Mouse (Mus musculus) heart, postnatal 25 days (tissue): ENCODE results near the gene Lrrc74a. TPM values are rescaled to one million over a fixed set of nuclear protein-coding genes. Genes with fewer than 3 reads are reported as not detected.
A peak's percentile ranks its signal among the peaks of the same experiment; 100 is the strongest.

Experiments
- DNase-seq: peaks from one replicate; pipeline ENCODE4 v3.0.0; 2022; ENCODE audit warnings: low spot score
- intact Hi-C: fragments of 180-260 bp; cut with DNase I; formaldehyde crosslinking; loops from one replicate; pipeline ENCODE4 v1.15.1; 2025
- total RNA-seq, 2 experiments: library from RNA; stranded (reverse); gene quantifications; 2 replicates each; pipeline ENCODE4 v1.2.3; 2021

Gene Lrrc74a
- total RNA-seq, 2 experiments from 2014 or later, result not detected

DNA sequence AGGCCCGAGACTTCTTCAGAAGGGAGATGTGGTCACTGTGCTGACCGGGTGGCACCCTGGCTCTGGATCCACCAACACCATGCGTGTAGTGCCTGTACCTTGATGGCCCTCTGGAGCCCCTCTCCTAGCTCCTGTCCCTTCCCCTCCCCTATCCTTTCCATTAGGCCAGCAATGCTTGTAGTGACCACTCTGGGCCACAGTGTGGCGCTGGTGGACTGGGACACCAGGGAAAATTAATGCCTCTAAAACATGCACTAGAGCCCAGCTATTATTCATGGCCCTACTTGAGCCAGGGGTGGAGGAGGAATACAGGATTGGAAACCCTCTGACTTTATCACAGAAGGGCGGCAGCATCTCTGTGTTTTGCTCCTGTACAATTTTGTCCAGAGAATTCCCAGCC lies 18.8 kb upstream of the Lrrc74a start:
- intact Hi-C loops, result loop anchor here (2.0 to 5.0 kb wide), 2 partner anchors 51 to 337 kb away; no protein-coding TSS in a partner anchor
- peak; percentile 38 for DNase-seq

DNA sequence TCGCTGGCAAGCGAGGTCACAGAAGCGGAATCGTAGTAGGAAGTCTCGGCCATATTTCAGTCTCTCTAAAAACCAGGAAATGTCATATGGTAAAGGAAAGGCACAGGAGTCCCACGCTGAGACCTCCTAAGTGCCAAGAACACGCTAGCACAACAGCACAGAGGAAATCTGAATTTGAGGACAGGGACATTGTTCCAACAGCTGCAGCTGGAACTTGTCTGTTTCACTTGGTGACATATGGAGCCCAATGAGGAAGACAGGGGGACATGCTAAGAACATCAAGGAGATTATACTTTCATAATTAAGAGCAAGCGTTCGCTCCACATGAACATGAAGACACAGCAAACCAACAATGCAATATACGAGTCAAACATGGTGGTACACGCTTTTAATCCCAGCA lies 17.2 kb upstream of the Lrrc74a start:
- intact Hi-C loops, result loop anchor here (5.0 kb wide), 1 partner anchor 335 kb away; no protein-coding TSS in a partner anchor
- DNase-seq, result no peak

DNA sequence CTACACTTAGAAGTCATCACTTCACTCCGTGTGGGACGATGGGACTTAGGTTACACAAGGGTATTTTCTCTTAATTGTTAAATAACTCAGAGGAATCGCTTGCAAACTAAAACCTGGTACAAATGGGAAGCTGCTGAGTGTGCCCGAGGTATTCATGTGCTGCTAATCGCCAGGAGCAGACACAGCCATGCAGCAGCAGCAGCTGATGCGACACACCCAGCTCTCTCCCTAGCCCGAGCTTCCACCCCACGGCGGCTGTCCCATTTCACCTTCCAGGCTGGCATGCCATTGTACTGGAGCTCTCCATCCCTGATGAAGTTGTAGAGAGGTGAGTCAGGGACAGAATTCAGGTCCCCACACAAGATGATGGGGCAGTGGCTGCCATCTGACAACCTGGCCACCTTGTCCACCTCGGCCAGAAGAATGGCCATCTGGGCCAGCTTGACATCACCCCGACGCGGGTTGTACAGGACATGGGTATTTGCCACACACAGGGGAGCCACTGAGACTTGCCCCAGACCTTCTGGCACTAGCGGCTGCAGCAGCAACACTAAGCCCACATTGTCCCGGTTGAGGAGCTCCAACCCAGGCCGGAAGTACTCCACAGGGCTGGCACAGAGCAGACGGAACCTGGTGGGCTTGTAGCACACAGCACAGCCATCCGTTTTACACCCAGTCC lies 14.1 kb upstream of the Lrrc74a start:
- intact Hi-C loops, result loop anchor here (5.0 kb wide), 2 partner anchors 232 to 332 kb away; no protein-coding TSS in a partner anchor
- no peak for DNase-seq

DNA sequence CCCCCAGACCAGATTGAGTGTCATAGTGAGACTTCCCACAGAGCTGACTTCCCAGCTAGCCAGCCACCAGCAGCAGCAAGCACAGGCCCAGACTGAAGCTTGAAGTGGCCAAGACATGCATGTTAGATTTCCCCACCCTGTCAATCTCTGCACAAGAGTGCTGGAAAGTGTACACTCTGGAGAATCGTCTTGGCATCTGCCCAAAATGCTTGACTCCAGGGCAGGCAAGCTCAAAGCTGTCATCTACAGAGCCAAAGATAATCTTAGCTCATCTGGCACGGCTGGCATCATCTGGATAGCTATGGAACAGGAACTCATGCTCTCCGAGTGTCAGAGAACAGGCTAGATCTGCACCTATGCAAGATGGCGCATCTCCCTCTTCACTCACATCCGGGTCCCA lies 12.7 kb upstream of the Lrrc74a start:
- intact Hi-C loops, result loop anchor here (5.0 kb wide), 1 partner anchor 231 kb away; no protein-coding TSS in a partner anchor
- DNase-seq, result no peak

DNA sequence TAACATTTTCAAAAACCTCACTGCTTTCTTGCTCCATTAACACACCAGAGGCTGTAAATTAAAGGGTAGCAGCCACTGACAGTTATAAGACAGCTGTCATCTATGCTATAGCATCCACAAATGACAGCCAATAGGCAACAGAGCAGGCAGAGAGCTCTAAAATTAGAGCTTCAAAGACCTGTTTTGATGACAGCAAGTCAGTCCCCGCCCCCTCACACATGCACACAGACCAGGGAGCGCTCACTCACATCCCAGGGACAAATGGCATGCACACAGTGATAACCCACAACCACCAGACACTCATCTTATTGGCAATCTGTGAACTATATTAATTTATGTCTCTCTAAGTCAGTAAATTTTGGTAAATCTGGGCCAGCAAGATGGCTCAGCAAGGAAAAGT lies 9.9 kb upstream of the Lrrc74a start:
- no peak for DNase-seq
- intact Hi-C loops, result loop anchor here (5.0 kb wide), 1 partner anchor 228 kb away; no protein-coding TSS in a partner anchor

DNA sequence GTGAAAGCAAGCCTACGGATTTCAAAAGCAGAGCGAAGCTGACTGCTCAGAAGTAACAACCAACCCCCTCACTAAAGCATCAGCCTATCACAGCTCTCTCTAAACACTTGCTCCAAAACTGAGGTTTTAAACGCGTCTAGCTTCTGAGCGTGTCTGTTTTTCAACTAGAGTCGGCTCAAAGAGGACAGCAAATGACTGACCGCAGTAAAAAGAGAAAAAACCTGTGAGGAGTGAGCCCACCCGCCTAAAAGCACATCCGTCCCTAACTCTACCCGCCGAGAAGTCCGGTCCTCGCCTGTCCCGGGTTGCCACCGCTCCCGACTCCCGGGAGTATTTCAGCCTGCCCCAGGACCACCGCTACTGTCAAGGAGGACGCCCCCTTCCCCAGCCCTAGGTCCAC lies 8.5 kb upstream of the Lrrc74a start:
- DNase-seq, result no peak
- intact Hi-C loops, result no loop called here

DNA sequence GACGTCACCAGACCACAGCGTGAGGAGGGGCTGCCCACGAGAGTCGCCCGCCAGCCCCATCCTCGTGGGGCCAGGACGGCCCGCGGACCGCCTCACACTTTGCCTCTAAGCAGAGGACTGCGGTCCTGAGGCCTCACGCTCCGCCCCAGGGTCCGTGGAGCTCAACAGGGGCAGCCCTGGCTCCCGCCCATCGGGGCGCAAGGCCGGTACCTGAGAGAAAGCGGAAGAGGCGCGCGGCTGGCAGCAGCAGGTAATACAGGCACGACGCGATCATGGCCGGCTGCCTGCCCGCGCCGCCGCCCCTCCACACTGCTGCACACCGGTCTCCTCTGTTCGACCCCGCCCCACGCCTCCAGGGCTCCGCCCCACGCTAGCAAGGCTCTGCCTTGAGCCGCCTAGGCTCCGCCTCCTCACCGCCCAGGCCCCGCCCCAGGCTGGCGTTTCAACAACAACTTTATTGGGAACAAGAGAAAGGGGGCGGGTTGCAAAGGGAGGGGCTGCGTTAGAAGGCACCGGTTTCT lies 8.0 kb upstream of the Lrrc74a start, which contains the start of gene Angel1:
Gene Angel1, minus strand, starts transcription at position 341 of the 521 bp plus-strand sequence.
- peak; percentile 90 for DNase-seq
- intact Hi-C loops, result no loop called here

DNA sequence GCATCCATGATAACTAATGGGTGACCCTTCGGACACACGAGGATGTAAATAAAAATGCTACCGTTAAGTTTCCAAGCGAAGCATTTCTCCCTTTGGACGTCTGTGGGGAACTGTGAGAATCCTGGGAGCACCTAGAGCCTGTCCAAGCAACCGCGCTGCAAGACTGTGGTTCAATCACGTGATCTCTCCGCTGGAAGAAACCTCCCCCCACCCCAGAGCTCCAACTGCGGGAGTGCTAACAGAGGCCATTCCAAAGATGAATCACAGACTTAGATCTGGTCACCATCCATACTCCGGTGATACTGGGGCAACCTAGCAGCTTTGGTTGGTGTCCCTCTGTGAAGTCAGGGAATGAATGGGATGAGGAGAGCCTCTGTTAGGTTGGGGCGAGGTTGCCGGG lies 26.9 kb downstream of the Lrrc74a start:
- intact Hi-C loops, result loop anchor here (10.0 kb wide), 2 partner anchors 474 to 654 kb away; partner anchors contain the start of gene Noxred1

DNA sequence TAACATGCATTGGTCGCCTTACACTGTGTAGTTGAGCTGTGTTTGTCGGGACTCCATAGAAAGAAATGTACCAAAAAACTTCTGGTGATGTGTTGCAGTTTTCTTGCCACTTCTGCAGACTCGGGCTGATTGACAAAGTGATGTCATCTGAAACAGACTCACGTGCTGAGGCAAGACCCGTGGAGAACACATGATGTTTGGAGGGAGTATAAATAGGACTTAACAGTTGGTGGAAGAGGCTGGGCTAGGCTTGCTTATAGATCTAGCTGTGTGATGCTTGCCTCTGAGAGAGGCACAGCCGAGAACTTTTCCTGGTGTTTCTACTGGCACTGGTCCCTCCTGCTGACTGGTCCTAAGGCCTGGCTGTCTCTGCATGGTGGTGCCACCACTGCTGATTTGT lies 29.9 kb downstream of the Lrrc74a start:
- intact Hi-C loops, result loop anchor here (10.0 kb wide), 2 partner anchors 471 to 651 kb away; partner anchors contain the start of gene Noxred1
- no peak for DNase-seq

More for the DNA sequence above, 26.9 kb downstream of the Lrrc74a start:
- no peak for DNase-seq

DNA sequence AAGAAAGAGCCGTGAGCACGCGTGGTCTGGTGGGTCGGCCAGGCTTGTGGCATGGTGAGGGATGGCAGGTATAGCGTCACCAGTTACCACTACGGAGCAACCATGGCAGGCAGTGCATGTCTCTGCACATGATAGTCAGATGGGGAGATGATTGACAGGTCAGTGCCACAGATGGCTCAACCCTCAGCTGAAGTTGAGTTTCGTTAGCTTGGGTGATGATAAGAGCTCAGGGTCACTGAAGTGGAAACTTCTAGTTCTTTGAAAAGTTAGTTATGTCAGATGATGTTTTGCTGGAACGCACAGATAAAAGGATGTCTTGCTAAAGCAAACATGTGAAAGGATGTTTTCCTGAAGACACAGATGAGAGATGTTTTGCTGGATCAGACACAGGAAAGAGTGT lies 32.3 kb downstream of the Lrrc74a start:
- DNase-seq, result no peak
- intact Hi-C loops, result loop anchor here (2.0 to 10.0 kb wide), 3 partner anchors 52 to 648 kb away; partner anchors contain the start of gene Noxred1

DNA sequence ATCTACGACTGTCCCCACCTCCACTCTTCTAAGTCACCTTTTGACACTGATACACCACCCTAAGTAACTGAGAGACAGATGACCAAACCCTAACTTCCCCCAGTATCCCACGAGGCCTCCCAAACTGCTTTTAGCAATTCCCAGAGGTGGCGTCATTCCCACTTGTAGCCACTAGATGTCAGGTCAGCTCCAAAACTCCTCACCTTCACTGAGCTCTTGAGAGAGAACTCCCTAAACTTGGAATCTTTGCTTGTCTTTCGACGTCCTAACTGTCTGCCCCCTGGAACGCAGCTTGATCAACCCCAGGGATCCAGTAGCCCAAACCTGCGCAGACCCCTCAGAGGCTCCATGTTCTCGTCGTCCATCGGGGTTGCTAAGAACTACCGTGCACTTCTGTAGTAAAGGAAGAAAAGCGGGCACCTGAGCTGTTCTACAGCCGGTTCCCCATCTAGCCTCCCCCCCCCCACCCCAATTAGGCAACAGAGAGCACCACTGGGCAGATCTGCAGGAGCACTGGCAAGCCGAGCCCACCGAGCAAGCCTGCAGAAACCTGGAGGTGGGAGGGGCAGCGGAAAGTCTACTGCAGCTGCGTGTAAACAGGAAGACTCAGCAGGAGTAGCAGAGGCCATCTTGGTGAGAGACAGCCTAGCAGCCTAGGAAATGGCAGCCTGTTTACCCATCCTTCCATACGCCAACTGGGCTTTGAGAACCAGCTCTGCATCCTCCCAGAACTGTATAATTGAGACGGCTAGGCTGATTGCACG lies 33.9 kb downstream of the Lrrc74a start:
- DNase-seq, result no peak
- intact Hi-C loops, result loop anchor here (1.0 to 10.0 kb wide), 5 partner anchors 53 to 647 kb away; partner anchors contain the start of gene Noxred1

DNA sequence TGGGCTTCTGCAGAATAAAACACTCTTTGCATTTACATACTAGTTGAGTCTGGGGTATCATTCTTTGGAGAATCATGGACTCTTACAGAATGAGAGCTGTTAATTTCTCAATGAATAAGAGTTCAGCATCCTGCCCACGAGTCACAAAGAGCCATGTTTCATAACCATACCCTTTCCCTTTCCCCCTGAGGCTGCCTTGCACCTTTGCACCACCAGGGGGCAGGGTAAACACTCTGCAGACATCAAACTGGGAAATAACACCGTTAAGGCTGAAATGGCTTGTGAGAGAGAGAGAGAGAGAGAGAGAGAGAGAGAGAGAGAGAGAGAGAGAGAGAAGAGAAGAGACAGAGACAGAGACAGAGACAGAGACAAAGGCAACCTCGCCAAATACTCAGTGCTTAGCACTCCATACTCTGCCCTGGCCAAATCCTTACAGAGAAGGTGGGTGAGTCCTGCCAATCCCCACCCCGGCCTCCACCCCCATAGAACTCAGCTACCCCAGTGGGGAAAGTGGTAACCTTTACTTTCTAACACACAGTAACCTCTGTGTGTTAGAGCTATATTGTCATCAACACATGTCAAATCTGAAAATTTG lies 34.9 kb downstream of the Lrrc74a start:
- peak; percentile 66 for DNase-seq

DNA sequence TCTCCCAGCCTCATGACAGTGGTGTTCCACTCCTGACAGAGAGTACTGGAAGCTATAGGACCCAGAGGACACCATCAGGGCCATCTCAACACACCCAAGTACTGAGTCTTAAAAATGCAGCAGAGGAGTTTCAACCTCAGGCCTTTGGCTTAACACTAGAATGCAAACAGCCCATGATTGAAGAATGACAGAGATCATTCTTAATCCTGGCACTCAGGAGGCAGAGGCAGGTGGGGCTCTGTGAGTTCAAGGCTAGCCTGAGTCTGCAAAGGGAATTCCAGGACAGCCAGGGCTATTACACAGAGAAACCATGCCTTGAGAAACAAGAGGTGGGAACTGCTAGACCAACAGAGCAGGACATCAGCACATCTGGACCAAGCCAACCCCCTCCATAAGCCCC lies 35.6 kb downstream of the Lrrc74a start:
- intact Hi-C loops, result loop anchor here (2.0 to 10.0 kb wide), 3 partner anchors 283 to 645 kb away; partner anchors contain the start of gene Noxred1
- no peak for DNase-seq

More for the DNA sequence above, 34.9 kb downstream of the Lrrc74a start:
- intact Hi-C loops, result loop anchor here (1.0 to 10.0 kb wide), 4 partner anchors 205 to 646 kb away; partner anchors contain the start of gene Noxred1

DNA sequence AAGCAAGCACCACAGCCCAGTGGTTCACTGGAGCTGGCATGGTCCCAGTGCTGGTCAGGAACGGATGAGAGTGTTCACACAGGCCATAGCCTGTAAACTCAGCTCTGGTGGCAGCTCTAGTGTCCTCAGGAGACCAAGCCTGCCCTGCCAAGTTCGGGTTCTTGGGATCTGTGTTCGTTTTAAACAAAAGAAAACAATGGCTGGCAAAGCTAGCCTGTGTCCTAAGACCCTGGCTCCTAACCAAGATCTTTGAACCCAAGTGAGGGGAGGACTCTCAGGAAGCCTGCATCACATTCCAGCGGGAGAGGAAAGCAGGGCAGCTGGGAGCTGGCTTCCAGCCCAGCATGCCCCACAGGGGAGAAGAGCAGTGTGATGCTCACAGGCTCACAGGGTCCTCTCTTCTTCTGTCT lies 36.1 kb downstream of the Lrrc74a start:
- peak; percentile 76 for DNase-seq
- intact Hi-C loops, result no loop called here

DNA sequence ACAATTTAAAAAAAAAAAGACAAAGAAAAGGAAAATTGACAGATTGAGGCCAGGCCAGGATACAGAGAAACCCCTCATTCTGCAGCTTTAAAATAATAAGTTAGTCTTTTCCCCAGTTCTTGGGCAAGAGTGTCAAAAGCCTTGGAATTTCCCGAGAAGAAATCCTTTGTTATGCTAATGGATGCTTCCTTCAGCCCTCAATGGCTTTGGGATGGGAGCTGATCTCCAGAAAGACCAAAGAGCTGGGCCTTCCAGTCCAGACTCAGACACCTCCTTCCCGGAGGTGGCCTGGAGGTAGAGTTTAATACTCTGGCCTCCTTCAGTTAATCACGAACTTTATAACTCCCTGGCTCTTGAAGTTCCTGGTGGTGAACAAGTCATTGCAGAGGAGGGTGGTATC lies 36.8 kb downstream of the Lrrc74a start:
- intact Hi-C loops, result no loop called here

DNA sequence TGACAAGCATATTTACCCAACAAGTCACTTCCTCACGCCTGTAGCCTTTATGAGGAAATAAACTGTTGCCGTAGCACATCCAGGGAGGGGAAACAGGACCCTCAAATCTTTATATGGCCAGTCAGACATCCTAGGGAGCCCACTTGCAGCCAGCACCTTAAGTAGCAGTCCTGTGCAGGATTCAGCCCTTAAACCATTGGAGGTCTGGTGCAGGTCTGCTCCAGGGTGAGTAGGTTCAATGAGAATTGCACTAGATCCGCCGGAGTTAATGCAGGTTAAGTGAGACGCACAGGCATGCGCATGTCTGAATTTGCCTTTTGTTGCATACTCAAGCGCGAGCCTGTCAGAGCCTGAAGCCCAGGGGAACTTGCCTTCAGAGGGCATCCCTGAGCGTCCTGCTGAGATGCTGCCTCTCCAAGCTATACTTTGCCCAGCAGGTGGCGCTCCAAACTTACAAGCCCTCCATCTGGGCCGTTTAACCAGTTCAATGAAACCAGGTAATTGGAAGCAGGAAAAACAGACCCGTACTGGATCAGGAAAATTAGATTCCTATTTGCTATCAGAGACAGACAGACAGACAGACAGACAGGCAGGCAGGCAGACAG lies 37.8 kb downstream of the Lrrc74a start:
- intact Hi-C loops, result loop anchor here (2.0 kb wide), 3 partner anchors 23 to 151 kb away; no protein-coding TSS in a partner anchor
- DNase-seq, result peak; percentile 80

More for the DNA sequence above, 36.8 kb downstream of the Lrrc74a start:
- DNase-seq, result no peak

DNA sequence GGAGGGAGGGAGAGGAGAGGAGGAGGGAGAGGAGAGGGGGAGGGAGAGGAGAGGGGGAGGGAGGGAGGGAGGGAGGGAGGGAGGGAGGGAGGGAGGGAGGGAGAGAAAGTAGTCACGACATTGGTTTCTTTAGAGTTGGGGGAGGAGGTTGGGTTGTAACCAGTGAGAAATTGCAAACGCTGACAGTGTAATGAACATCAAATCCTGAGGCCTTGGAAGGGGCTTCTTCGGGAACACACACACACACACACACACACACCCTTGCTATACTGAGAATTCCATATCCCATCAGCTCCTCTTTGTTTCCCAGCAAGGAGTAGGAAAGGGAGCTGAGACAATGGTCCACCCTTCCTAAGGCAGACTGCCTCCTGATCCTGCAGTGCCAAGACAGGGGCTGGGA lies 38.4 kb downstream of the Lrrc74a start:
- DNase-seq, result no peak
- intact Hi-C loops, result loop anchor here (2.0 kb wide), 3 partner anchors 22 to 150 kb away; no protein-coding TSS in a partner anchor

DNA sequence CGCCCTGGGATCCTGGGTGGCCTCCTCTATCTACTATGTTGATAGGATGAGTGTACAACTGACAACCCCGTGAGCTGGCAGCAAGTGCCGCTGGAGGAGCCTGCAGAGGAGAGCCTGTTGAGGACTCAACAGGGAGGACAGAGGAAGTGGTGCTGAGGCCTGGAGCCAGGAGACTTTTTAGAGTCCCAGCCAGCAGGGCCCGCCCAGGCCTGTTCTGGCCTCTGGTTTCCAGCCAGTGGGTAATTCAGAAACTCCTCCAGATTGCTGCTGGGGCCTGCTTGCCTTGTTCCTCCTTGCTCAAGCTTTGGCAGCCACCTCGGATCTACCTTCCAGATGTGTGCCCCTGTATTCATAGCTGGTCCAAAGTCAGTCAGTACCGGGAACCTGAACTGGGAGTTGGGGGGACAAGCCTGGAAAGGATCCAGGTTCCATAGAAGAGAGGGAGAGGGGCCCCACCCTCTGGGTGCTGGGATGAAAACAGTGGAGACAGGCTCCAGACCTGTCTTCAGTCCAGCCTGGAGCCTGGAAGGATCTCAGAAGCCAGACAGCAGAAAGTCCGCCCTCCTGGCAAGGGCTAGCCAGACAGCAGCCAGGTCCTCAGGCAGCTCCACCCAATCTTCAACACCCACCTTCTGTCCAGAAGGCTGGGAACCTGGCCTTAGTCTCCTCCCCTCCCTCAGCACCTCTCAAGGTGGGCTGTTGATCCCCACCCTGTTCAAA lies 41.6 kb downstream of the Lrrc74a start:
- peak; percentile 83 for DNase-seq
- intact Hi-C loops, result no loop called here
